Mouse (Mus musculus) kidney, adult 2 months (tissue): ENCODE data around the gene Vmn1r81. TPM values are rescaled to one million over a fixed set of nuclear protein-coding genes. Genes with fewer than 3 reads are reported as not detected.

Source experiments
- DNase-seq: peaks from one replicate; pipeline ENCODE4 v3.0.0; 2021
- H3K27ac ChIP-seq: fragments of 200-500 bp; 2 replicates; pipeline ENCODE4 v1.5.1; 2012; ENCODE audit warnings: low read depth, low read length, control low read depth, inconsistent platforms; ENCODE audit not compliant: insufficient read depth
- H3K27me3 ChIP-seq: fragments of 200-500 bp; replicated peaks from 2 replicates; pipeline ENCODE4 v1.6.1; 2012; ENCODE audit warnings: mild to moderate bottlenecking, moderate library complexity, low read length, inconsistent platforms; ENCODE audit not compliant: control insufficient read depth, insufficient read depth
- H3K36me3 ChIP-seq: fragments of 200-500 bp; 2 replicates; pipeline ENCODE4 v1.6.1; 2012; ENCODE audit warnings: mild to moderate bottlenecking, moderate library complexity, low read length, inconsistent platforms; ENCODE audit not compliant: control insufficient read depth, insufficient read depth
- H3K4me1 ChIP-seq: fragments of 200-500 bp; 2 replicates; pipeline ENCODE4 v1.6.1; 2011; ENCODE audit warnings: low read length; ENCODE audit not compliant: control insufficient read depth, insufficient read depth
- H3K4me3 ChIP-seq: fragments of 200-500 bp; 2 replicates; pipeline ENCODE4 v1.5.1; 2011; ENCODE audit warnings: mild to moderate bottlenecking, low read depth, low read length, control low read depth; ENCODE audit not compliant: insufficient read depth
- CTCF ChIP-seq: fragments of 200-500 bp; conservative IDR thresholded peaks from 2 replicates; pipeline ENCODE4 v1.5.1; 2011; ENCODE audit warnings: low read depth, mild to moderate bottlenecking, control low read depth, low read length, moderate library complexity, mixed read lengths; ENCODE audit not compliant: insufficient read depth, insufficient read length
- POLR2A ChIP-seq: fragments of 200-500 bp; IDR thresholded peaks from one replicate; pipeline ENCODE4 v1.6.1; 2011; ENCODE audit warnings: low read depth, low read length, control low read depth
- WGBS: fragments of 180-500 bp; shearing (Covaris S2); methylation state at CpG from one replicate; pipeline ENCODE4 v1.1.7; 2018; 5-methylcytosine and 5-hydroxymethylcytosine counted together
- polyA plus RNA-seq: library from polyadenylated mRNA; depleted of rRNA; stranded (reverse); fragments of >200 nt; gene quantifications from 2 replicates; pipeline ENCODE4 v1.2.3, GENCODE M21; 2012; rRNA removed

Vmn1r81 gene
- not detected in 2 replicates for polyA plus RNA-seq

DNA sequence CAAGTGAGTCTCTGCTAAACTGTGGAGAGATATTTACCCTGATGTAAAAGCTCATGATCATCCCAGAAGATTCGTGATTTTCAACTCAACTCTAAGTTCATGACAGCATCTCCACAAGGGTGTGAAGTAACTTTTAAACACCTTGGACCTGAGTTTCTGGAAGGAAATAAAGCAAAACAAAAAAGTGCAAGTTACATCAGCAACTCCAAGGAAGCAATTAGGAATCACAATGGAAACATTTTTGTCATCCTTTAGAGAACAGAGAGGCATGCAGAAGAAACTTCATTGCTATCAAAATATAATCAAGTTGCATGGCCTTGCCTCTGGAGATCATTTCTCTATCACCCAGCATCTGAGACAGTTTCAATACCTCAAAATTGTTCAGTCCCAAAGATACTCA lies at the start of gene Vmn1r81:
Gene Vmn1r81, minus strand, starts transcription at position 101 of the 400 bp plus-strand sequence.
- no peaks in the 10 kb centered on the region for H3K36me3 ChIP-seq
- no peak within 1 kb of the TSS for H3K4me3 ChIP-seq
- TF ChIP-seq POLR2A (no peak), CTCF (no peak)
- no peak for DNase-seq
- WGBS: 63% methylated on average over 1 of the region's 1 CpGs
- H3K27me3 ChIP-seq: no peaks in the 10 kb centered on the region
- H3K27ac ChIP-seq: no peak within 1 kb of the TSS
- no peaks in the 10 kb centered on the region for H3K4me1 ChIP-seq

DNA sequence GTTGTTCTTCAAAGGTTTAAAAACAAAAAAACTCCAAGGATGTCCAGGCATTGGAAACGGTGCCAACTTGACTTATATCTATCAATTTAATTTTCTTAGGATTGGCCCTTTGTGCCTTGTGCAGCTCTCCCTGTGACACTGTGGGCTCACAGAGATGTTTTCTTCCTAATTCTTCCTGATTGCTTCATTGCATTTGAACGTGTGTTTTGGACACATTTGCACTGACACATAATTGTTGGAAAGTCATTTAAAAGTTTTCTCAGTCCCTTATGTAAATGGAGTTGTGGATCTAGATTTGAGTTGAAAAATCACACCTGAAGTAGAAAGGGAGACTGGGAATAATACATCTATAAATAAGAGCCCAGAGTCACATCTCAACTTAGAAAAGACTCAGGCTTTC lies 32.1 kb upstream of the Vmn1r81 start, which contains the start of gene Vmn1r82:
Gene Vmn1r82, plus strand, starts transcription at position 301 of the 400 bp plus-strand sequence.
- no peak for DNase-seq
- 54% methylated on average over 2 of the region's 2 CpGs for WGBS
- Histone ChIP-seq H3K27me3 (no peaks in the 10 kb centered on the region), H3K27ac (no peak within 1 kb of the TSS), H3K36me3 (no peaks in the 10 kb centered on the region), H3K4me3 (no peak within 1 kb of the TSS), H3K4me1 (no peaks in the 10 kb centered on the region)
- no peak for TF ChIP-seq POLR2A
- TF ChIP-seq CTCF: no peak

DNA sequence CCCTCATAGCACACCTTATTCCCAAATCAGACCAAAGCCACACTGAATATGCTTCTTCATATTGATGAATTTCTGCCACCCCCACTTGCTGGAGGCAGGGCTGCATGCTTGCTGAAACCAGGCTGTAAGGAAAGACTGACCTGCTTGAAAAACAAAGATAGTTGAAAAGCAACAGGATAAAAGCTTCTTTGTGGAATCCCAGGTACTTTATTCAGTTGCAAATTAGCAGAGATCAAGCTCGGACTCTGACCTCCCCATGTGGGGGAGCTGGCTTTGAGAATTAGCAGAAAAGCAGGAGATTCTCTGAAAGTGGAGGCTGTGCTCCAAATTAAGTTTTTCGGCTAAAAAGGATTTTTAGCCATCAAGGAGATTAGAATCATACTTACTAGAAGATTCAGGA lies 63.9 kb downstream of the Vmn1r81 start:
- DNase-seq: no peak
- H3K27me3 ChIP-seq: no peaks in the 10 kb centered on the region
- H3K4me1 ChIP-seq: no peaks in the 10 kb centered on the region
- H3K36me3 ChIP-seq: no peaks in the 10 kb centered on the region
- TF ChIP-seq CTCF (no peak), POLR2A (no peak)
- no peak overlapping the region for H3K4me3 ChIP-seq
- 69% methylated on average over 2 of the region's 2 CpGs for WGBS
- H3K27ac ChIP-seq: no peak overlapping the region

Other genes starting within 250 kb of the Vmn1r81 start
- gene Vmn1r77, start 231.5 kb downstream of the Vmn1r81 start, polyA plus RNA-seq: not detected in 2 replicates
- not detected in 2 replicates for gene Vmn1r78, start 118.0 kb downstream of the Vmn1r81 start, polyA plus RNA-seq
- not detected in 2 replicates for gene Vmn1r79, start 97.0 kb downstream of the Vmn1r81 start, polyA plus RNA-seq
- not detected in 2 replicates for gene Vmn1r80, start 79.0 kb downstream of the Vmn1r81 start, polyA plus RNA-seq
- gene Vmn1r82, start 32.2 kb upstream of the Vmn1r81 start, polyA plus RNA-seq: not detected in 2 replicates
- gene Vmn1r83, start 61.2 kb upstream of the Vmn1r81 start, polyA plus RNA-seq: not detected in 2 replicates
- not detected in 2 replicates for gene Vmn1r84, start 101.0 kb upstream of the Vmn1r81 start, polyA plus RNA-seq
- 0.92 and 0.98 TPM in 2 replicates for gene Zfp551, start 154.5 kb upstream of the Vmn1r81 start, polyA plus RNA-seq
- 2.6 TPM in 2 replicates for gene Zfp606, start 210.0 kb upstream of the Vmn1r81 start, polyA plus RNA-seq
- gene 2900092C05Rik, start 244.2 kb upstream of the Vmn1r81 start, polyA plus RNA-seq: not detected in 2 replicates